Mouse (Mus musculus): ENCODE data around the gene Mmp23.
"Not testable (repeated sequence)": the region's sequence is repeated elsewhere in the genome, so short reads cannot be mapped to it uniquely, and the experiment has no call there.

Gene Mmp23

GRCm38 (mm10) chr4:155653086-155653450, at the start of gene Mmp23:
Gene Mmp23, minus strand, starts transcription at chr4:155653384.
- peak in 1 of 2 experiments; percentile 61 for DNase-seq (ENCODE audit: inconsistent age in 2 of 2, low spot score in 1 of 2)

GRCm38 (mm10) chr4:155700425-155700824, 47.2 kb upstream of the Mmp23 start:
- peak in 1 of 2 experiments; percentile 52 for DNase-seq (ENCODE audit: inconsistent age in 2 of 2, low spot score in 1 of 2)

- DNase-seq (ENCODE audit: inconsistent age in 2 of 2, low spot score in 1 of 2), result peak; percentile 72 to 91
These were observed 43.4 kb upstream of the Mmp23 start for GRCm38 (mm10) chr4:155696261-155697255.

GRCm38 (mm10) chr4:155695531-155696062, 42.4 kb upstream of the Mmp23 start:
- DNase-seq (ENCODE audit: inconsistent age in 2 of 2, low spot score in 1 of 2), result peak in 1 of 2 experiments; percentile 76

- peak; percentile 77 to 91 for DNase-seq (ENCODE audit: inconsistent age in 2 of 2, low spot score in 1 of 2)
These were observed 41.6 kb upstream of the Mmp23 start for GRCm38 (mm10) chr4:155694482-155695401.

GRCm38 (mm10) chr4:155694111-155694481, 40.9 kb upstream of the Mmp23 start, which contains the start of gene Fndc10:
Gene Fndc10, plus strand, starts transcription at chr4:155694342.
- DNase-seq (ENCODE audit: inconsistent age in 2 of 2, low spot score in 1 of 2), result peak; percentile 82 to 91

GRCm38 (mm10) chr4:155692421-155692820, 39.2 kb upstream of the Mmp23 start:
- no peak for DNase-seq (ENCODE audit: inconsistent age in 2 of 2, low spot score in 1 of 2)

- DNase-seq (ENCODE audit: inconsistent age in 2 of 2, low spot score in 1 of 2), result peak; percentile 38 to 54
These were observed 37.6 kb upstream of the Mmp23 start for GRCm38 (mm10) chr4:155690571-155691375.

GRCm38 (mm10) chr4:155687764-155688163, 34.6 kb upstream of the Mmp23 start:
- DNase-seq (ENCODE audit: inconsistent age in 2 of 2, low spot score in 1 of 2), result not testable (repeated sequence)

- peak in 1 of 2 experiments; percentile 15 for DNase-seq (ENCODE audit: inconsistent age in 2 of 2, low spot score in 1 of 2)
These were observed 30.6 kb upstream of the Mmp23 start for GRCm38 (mm10) chr4:155683670-155684277.

GRCm38 (mm10) chr4:155675991-155676390, 22.8 kb upstream of the Mmp23 start:
- peak in 1 of 2 experiments; percentile 72 for DNase-seq (ENCODE audit: inconsistent age in 2 of 2, low spot score in 1 of 2)

GRCm38 (mm10) chr4:155672082-155672481, 18.9 kb upstream of the Mmp23 start:
- DNase-seq (ENCODE audit: inconsistent age in 2 of 2, low spot score in 1 of 2), result no peak

- DNase-seq (ENCODE audit: inconsistent age in 2 of 2, low spot score in 1 of 2), result not testable (repeated sequence)
These were observed 17.1 kb upstream of the Mmp23 start for GRCm38 (mm10) chr4:155670236-155670635.

- DNase-seq (ENCODE audit: inconsistent age in 2 of 2, low spot score in 1 of 2), result no peak
These were observed 16.5 kb upstream of the Mmp23 start for GRCm38 (mm10) chr4:155669598-155670075.

- DNase-seq (ENCODE audit: inconsistent age in 2 of 2, low spot score in 1 of 2), result peak; percentile 97 to 99
These were observed 15.8 kb upstream of the Mmp23 start, which contains the start of gene Mib2 for GRCm38 (mm10) chr4:155668689-155669597. Gene Mib2, minus strand, starts transcription at chr4:155669198.

GRCm38 (mm10) chr4:155666903-155667302, 13.7 kb upstream of the Mmp23 start:
- DNase-seq (ENCODE audit: inconsistent age in 2 of 2, low spot score in 1 of 2), result peak in 1 of 2 experiments; percentile 19

GRCm38 (mm10) chr4:155660641-155661040, 7.5 kb upstream of the Mmp23 start:
- peak in 1 of 2 experiments; percentile 74 for DNase-seq (ENCODE audit: inconsistent age in 2 of 2, low spot score in 1 of 2)

GRCm38 (mm10) chr4:155658961-155659360, 5.8 kb upstream of the Mmp23 start:
- DNase-seq (ENCODE audit: inconsistent age in 2 of 2, low spot score in 1 of 2), result no peak

All from adrenal gland, adult (tissue).